Mouse (Mus musculus): ENCODE data around the gene Npnt. TPM values are rescaled to one million over a fixed set of nuclear protein-coding genes. Genes with fewer than 3 reads are reported as not detected.

Gene Npnt
- polyA plus RNA-seq, 1 experiment from 2014 or later = 28.0 TPM

DNA sequence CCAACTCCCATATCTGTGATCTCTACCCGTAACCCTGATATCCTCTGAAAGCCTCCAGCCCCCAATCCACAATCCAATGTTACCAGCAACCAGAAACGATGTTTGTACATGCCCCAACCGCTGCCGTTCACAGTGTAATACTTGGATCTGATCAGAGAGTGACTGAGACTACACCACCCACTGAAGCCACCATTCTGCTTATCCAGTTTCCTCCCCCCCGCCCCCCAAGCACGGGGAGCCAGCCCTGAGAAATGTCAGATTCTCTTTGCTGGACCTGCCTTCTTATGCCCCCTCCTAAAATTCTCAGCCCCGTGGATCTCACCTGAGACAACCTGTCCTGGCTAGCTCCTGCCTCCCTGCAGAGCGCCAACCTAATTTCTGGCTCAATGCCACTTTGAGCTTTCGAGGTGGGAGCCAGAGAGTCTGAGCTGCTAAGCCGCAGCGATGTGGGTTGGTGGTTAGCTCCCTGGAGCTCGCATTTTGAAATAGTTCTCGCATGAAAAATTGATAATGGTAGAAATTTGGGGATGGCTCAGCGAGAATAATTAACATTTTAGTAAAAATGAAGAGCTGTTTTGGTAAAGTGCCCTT lies 85.7 kb downstream of the Npnt start:
- DNase-seq (no peak), ATAC-seq (ENCODE audit: low FRiP score, low TSS enrichment) (no peak)
- Histone ChIP-seq H3K27me3 (ENCODE audit: control insufficient read depth, insufficient read depth, low read length) (no peaks in the 10 kb centered on the region), H3K4me2 (ENCODE audit: low read length) (no peak overlapping the region), H3K27ac (replicated peaks; ENCODE audit: low read depth, low read length) (no peak overlapping the region), H3K4me1 (ENCODE audit: control insufficient read depth, insufficient read depth, low read length) (no peaks in the 10 kb centered on the region), H3K9me3 (ENCODE audit: control insufficient read depth, low read length) (no peaks in the 10 kb centered on the region), H3K9ac (replicated peaks; ENCODE audit: low read length) (no peak overlapping the region), H3K36me3 (ENCODE audit: control insufficient read depth, insufficient read depth, low read length) (no peaks in the 10 kb centered on the region), H3K4me3 (replicated peaks; ENCODE audit: low read depth, low read length) (no peak overlapping the region)
- 80% methylated on average over 14 of the region's 14 CpGs for WGBS

DNA sequence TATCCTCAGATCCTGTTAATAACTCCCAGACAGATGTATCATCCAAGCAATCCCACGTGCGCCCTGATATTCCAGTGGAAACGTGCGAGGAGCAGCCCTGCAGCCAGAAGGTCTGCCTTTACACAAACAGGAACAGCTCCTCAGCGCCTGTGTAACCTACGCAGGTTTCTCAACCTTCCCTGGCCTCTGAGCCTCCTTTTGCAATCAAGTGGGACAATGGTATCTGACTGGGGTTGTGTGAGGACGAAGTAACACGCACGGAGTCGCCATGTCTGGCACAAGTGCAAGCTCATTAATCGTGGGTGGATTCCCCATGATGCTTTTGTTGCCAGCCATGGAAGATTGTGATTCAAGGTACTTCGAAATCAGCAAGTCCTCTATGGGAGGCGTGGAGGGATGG lies 86.2 kb downstream of the Npnt start:
- H3K9me3 ChIP-seq (ENCODE audit: control insufficient read depth, low read length) = no peaks in the 10 kb centered on the region
- 85% methylated on average over 13 of the region's 13 CpGs for WGBS
- no peak overlapping the region for H3K27ac ChIP-seq (replicated peaks; ENCODE audit: low read depth, low read length)
- ATAC-seq (ENCODE audit: low FRiP score, low TSS enrichment) = no peak
- no peaks in the 10 kb centered on the region for H3K27me3 ChIP-seq (ENCODE audit: control insufficient read depth, insufficient read depth, low read length)
- H3K4me2 ChIP-seq (ENCODE audit: low read length) = no peak overlapping the region
- no peaks in the 10 kb centered on the region for H3K36me3 ChIP-seq (ENCODE audit: control insufficient read depth, insufficient read depth, low read length)
- DNase-seq = no peak
- H3K9ac ChIP-seq (replicated peaks; ENCODE audit: low read length) = no peak overlapping the region
- no peak overlapping the region for H3K4me3 ChIP-seq (replicated peaks; ENCODE audit: low read depth, low read length)
- H3K4me1 ChIP-seq (ENCODE audit: control insufficient read depth, insufficient read depth, low read length) = no peaks in the 10 kb centered on the region

DNA sequence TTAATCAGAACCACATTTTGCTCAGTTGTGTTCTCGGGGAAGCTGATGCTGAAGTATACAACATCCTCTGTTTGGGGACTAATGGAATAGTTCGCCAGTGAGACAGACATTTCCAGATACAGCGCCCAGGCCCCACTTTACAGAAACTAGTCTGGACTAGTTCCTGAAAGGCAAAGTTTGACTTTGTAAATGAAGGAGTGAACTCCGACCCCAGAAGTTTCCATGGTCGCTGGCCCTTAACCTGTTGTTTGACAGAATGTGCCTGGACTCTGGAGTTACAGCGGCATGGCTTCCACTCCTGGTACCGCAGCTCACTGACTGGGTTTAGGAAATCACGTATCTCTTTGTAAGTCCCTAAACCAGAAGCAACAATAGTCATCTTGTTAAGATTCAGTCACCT lies 89.3 kb downstream of the Npnt start:
- Histone ChIP-seq H3K4me3 (replicated peaks; ENCODE audit: low read depth, low read length) (no peak overlapping the region), H3K4me1 (ENCODE audit: control insufficient read depth, insufficient read depth, low read length) (no peaks in the 10 kb centered on the region), H3K9ac (replicated peaks; ENCODE audit: low read length) (no peak overlapping the region), H3K36me3 (ENCODE audit: control insufficient read depth, insufficient read depth, low read length) (no peaks in the 10 kb centered on the region), H3K9me3 (ENCODE audit: control insufficient read depth, low read length) (no peaks in the 10 kb centered on the region), H3K27me3 (ENCODE audit: control insufficient read depth, insufficient read depth, low read length) (no peaks in the 10 kb centered on the region), H3K4me2 (ENCODE audit: low read length) (no peak overlapping the region), H3K27ac (replicated peaks; ENCODE audit: low read depth, low read length) (no peak overlapping the region)
- ATAC-seq (ENCODE audit: low FRiP score, low TSS enrichment) (no peak), DNase-seq (no peak)
- 89% methylated on average over 8 of the region's 8 CpGs for WGBS

DNA sequence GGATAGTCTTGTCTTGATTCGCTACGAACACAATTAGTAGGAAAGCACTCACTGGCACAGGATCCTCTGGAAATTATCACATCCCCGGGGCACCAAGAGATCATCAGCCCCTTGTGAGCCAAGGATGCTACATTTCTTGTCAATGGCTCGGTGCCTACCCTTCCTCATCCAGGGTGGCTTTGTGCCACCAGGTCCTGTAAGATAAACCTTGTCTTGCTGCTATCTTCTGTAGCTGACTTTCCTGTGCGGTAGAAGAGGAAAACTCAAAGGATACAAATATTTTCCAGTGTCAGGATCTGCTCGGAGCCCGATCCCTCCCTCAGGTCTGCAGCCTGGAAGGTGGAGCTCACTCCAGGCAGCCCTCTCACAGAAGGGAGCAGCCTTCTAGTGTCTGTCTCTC lies 90.5 kb downstream of the Npnt start:
- H3K36me3 ChIP-seq (ENCODE audit: control insufficient read depth, insufficient read depth, low read length) = no peaks in the 10 kb centered on the region
- H3K9ac ChIP-seq (replicated peaks; ENCODE audit: low read length) = no peak overlapping the region
- DNase-seq = no peak
- 92% methylated on average over 7 of the region's 7 CpGs for WGBS
- no peak overlapping the region for H3K4me2 ChIP-seq (ENCODE audit: low read length)
- H3K4me3 ChIP-seq (replicated peaks; ENCODE audit: low read depth, low read length) = no peak overlapping the region
- no peaks in the 10 kb centered on the region for H3K27me3 ChIP-seq (ENCODE audit: control insufficient read depth, insufficient read depth, low read length)
- H3K9me3 ChIP-seq (ENCODE audit: control insufficient read depth, low read length) = no peaks in the 10 kb centered on the region
- ATAC-seq (ENCODE audit: low FRiP score, low TSS enrichment) = no peak
- no peak overlapping the region for H3K27ac ChIP-seq (replicated peaks; ENCODE audit: low read depth, low read length)
- no peaks in the 10 kb centered on the region for H3K4me1 ChIP-seq (ENCODE audit: control insufficient read depth, insufficient read depth, low read length)

DNA sequence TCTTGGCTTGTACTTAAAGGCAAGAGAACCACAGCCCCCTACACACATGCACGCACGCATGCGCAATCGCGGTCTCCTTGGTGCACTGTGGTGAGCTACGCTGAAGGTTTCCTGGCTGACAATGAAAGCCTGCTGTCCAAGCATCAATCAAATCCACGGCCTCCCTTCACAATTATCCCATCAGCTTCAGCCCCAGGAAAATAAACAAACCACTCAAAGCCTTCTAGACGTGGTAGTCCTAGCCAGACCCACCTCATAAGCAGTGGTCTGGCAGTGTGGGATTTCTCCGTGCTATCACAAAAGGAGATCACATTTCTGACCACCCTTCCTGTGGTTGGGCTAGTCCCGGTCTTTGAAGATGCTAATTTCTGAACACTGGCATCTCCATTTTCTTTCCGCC lies 91.2 kb downstream of the Npnt start:
- no peak overlapping the region for H3K27ac ChIP-seq (replicated peaks; ENCODE audit: low read depth, low read length)
- no peak overlapping the region for H3K9ac ChIP-seq (replicated peaks; ENCODE audit: low read length)
- no peak overlapping the region for H3K4me2 ChIP-seq (ENCODE audit: low read length)
- H3K4me3 ChIP-seq (replicated peaks; ENCODE audit: low read depth, low read length) = no peak overlapping the region
- H3K27me3 ChIP-seq (ENCODE audit: control insufficient read depth, insufficient read depth, low read length) = no peaks in the 10 kb centered on the region
- 69% methylated on average over 11 of the region's 11 CpGs for WGBS
- DNase-seq (no peak), ATAC-seq (ENCODE audit: low FRiP score, low TSS enrichment) (no peak; the same call in 1 of the 2 replicates)
- no peaks in the 10 kb centered on the region for H3K36me3 ChIP-seq (ENCODE audit: control insufficient read depth, insufficient read depth, low read length)
- H3K4me1 ChIP-seq (ENCODE audit: control insufficient read depth, insufficient read depth, low read length) = no peaks in the 10 kb centered on the region
- H3K9me3 ChIP-seq (ENCODE audit: control insufficient read depth, low read length) = no peaks in the 10 kb centered on the region

DNA sequence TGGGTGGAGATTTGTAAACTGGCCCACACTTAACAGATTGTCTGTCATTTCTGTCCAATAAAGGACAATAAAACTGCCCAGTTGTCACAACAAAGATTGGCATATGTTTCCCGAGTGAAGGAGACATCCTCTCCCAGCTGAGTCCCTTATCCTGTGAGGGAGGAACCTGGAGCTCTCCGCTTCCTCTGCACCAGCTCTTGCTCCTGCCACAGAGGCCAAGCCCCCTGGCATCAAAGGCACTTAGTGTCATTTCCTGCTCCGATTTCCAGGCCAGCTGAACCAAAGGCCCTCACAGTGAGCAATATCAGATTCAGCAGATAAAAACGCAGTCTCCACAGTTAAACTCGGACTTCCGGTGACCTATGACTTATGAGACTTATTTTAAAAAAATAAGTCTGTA lies 93.4 kb downstream of the Npnt start:
- Histone ChIP-seq H3K36me3 (ENCODE audit: control insufficient read depth, insufficient read depth, low read length) (no peaks in the 10 kb centered on the region), H3K4me3 (replicated peaks; ENCODE audit: low read depth, low read length) (no peak overlapping the region), H3K9me3 (ENCODE audit: control insufficient read depth, low read length) (no peaks in the 10 kb centered on the region), H3K27ac (replicated peaks; ENCODE audit: low read depth, low read length) (no peak overlapping the region), H3K27me3 (ENCODE audit: control insufficient read depth, insufficient read depth, low read length) (no peaks in the 10 kb centered on the region), H3K4me1 (ENCODE audit: control insufficient read depth, insufficient read depth, low read length) (no peaks in the 10 kb centered on the region), H3K4me2 (ENCODE audit: low read length) (no peak overlapping the region), H3K9ac (replicated peaks; ENCODE audit: low read length) (no peak overlapping the region)
- DNase-seq (no peak), ATAC-seq (ENCODE audit: low FRiP score, low TSS enrichment) (no peak)
- 87% methylated on average over 6 of the region's 6 CpGs for WGBS

DNA sequence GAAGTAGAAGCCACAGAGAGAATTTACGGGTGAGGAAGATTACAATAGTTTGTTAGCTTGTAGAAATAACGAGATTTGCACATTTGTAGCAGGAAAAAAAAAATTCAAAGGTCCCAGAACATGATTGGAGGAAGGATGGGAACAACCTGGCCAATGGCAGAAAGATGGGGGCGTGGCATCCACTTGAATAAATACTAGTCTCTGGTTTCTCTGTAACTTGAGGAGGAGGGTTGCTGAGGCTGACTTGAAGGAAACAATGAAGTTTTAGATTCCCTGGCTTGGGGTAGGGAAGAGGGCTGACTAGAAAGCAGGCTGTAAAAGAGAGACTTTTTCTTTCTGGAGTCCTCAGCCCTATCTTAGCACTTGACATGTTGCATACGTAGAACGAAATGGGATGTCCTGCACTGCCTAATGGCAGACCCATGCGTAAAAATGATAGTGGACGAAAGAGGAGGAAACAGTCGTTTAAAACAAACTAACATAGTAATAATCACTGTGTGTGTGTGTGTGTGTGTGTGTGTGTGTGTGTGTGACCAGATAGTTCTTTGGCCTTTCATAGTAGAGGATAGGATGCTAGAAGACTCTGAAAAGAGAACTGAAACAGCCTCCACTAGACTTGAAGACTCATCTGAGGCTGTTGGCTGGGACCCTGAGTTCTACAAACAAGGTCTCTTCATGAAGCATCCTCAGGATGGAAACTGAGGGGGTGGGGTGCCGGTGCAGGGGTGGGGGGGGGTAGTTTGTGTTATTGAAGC lies 94.5 kb downstream of the Npnt start:
- WGBS = 72% methylated on average over 9 of the region's 9 CpGs
- DNase-seq (no peak), ATAC-seq (ENCODE audit: low FRiP score, low TSS enrichment) (no peak)

DNA sequence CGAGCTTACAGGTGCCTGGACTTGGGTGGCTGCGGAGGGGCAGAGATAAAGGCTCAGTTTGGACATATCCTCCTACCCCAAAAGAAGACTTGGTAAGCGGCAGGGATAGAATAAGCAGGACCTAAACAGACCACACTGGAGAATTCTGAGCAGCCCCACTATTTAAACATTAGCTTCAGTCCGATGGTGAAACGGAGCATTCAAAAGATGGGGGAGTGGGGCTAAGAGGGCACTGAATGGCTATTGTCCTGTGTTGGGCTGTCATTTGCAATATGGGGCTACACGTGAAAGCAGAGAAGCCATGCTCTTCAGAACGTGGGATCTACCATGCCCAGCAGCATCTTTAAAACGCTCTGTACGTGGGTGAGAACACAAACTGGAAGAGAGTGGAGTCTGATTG lies 95.8 kb downstream of the Npnt start:
- DNase-seq (no peak), ATAC-seq (ENCODE audit: low FRiP score, low TSS enrichment) (no peak)
- Histone ChIP-seq H3K9ac (replicated peaks; ENCODE audit: low read length) (no peak overlapping the region), H3K27ac (replicated peaks; ENCODE audit: low read depth, low read length) (no peak overlapping the region), H3K4me2 (ENCODE audit: low read length) (no peak overlapping the region), H3K9me3 (ENCODE audit: control insufficient read depth, low read length) (no peaks in the 10 kb centered on the region), H3K4me3 (replicated peaks; ENCODE audit: low read depth, low read length) (no peak overlapping the region), H3K36me3 (ENCODE audit: control insufficient read depth, insufficient read depth, low read length) (no peaks in the 10 kb centered on the region), H3K4me1 (ENCODE audit: control insufficient read depth, insufficient read depth, low read length) (no peaks in the 10 kb centered on the region; the same call in 1 of the 2 replicates), H3K27me3 (ENCODE audit: control insufficient read depth, insufficient read depth, low read length) (no peaks in the 10 kb centered on the region)
- WGBS = 86% methylated on average over 9 of the region's 9 CpGs

More for the DNA sequence above, 94.5 kb downstream of the Npnt start:
- no peaks in the 10 kb centered on the region for H3K9me3 ChIP-seq (ENCODE audit: control insufficient read depth, low read length)
- no peaks in the 10 kb centered on the region; the same call in 1 of the 2 replicates for H3K4me1 ChIP-seq (ENCODE audit: control insufficient read depth, insufficient read depth, low read length)
- H3K27me3 ChIP-seq (ENCODE audit: control insufficient read depth, insufficient read depth, low read length) = no peaks in the 10 kb centered on the region
- no peak overlapping the region for H3K4me2 ChIP-seq (ENCODE audit: low read length)
- no peak overlapping the region for H3K9ac ChIP-seq (replicated peaks; ENCODE audit: low read length)
- H3K36me3 ChIP-seq (ENCODE audit: control insufficient read depth, insufficient read depth, low read length) = no peaks in the 10 kb centered on the region
- no peak overlapping the region for H3K4me3 ChIP-seq (replicated peaks; ENCODE audit: low read depth, low read length)
- no peak overlapping the region for H3K27ac ChIP-seq (replicated peaks; ENCODE audit: low read depth, low read length)
